Mouse (Mus musculus): ENCODE results near the gene Usf1. TPM values are rescaled to one million over a fixed set of nuclear protein-coding genes. Genes with fewer than 3 reads are reported as not detected.

The Usf1 gene
- 10 to 100 TPM; 41.0 to 43.1 TPM for polyA plus RNA-seq (2017; shearing (Covaris generic))

- ATAC-seq, result peak; percentile 89
Measured at GRCm38 (mm10) chr1:171410947-171411484, at the start of gene Usf1. Gene Usf1 (plus strand): TSS chr1:171411313.

- no peak for ATAC-seq
Measured at GRCm38 (mm10) chr1:171365934-171366333, 45.2 kb upstream of the Usf1 start.

- no peak for ATAC-seq
Measured at GRCm38 (mm10) chr1:171369845-171370556, 41.1 kb upstream of the Usf1 start, which contains the start of gene Nectin4. Gene Nectin4 (plus strand): TSS chr1:171370099.

- ATAC-seq, result no peak
Measured at GRCm38 (mm10) chr1:171372880-171373279, 38.2 kb upstream of the Usf1 start.

- no peak for ATAC-seq
Measured at GRCm38 (mm10) chr1:171373946-171374345, 37.2 kb upstream of the Usf1 start.

- ATAC-seq, result no peak
Measured at GRCm38 (mm10) chr1:171375646-171376097, 35.4 kb upstream of the Usf1 start.

- ATAC-seq, result no peak
Measured at GRCm38 (mm10) chr1:171378298-171378697, 32.8 kb upstream of the Usf1 start.

GRCm38 (mm10) chr1:171379935-171380599, 31.0 kb upstream of the Usf1 start:
- ATAC-seq, result peak; percentile 95

GRCm38 (mm10) chr1:171382096-171382620, 29.0 kb upstream of the Usf1 start:
- no peak for ATAC-seq

GRCm38 (mm10) chr1:171384361-171384760, 26.8 kb upstream of the Usf1 start:
- ATAC-seq, result no peak

- no peak for ATAC-seq
Measured at GRCm38 (mm10) chr1:171385171-171385570, 25.9 kb upstream of the Usf1 start.

- ATAC-seq, result no peak
Measured at GRCm38 (mm10) chr1:171387099-171387498, 24.0 kb upstream of the Usf1 start.

GRCm38 (mm10) chr1:171388376-171389102, 22.6 kb upstream of the Usf1 start, which contains the start of gene Arhgap30:
Gene Arhgap30 (plus strand): TSS chr1:171388954.
- ATAC-seq, result peak; percentile 90

GRCm38 (mm10) chr1:171390101-171390500, 21.0 kb upstream of the Usf1 start:
- ATAC-seq, result peak; percentile 69

- ATAC-seq, result no peak
Measured at GRCm38 (mm10) chr1:171401821-171402220, 9.3 kb upstream of the Usf1 start.

- no peak for ATAC-seq
Measured at GRCm38 (mm10) chr1:171402991-171403390, 8.1 kb upstream of the Usf1 start.

- ATAC-seq, result no peak
Measured at GRCm38 (mm10) chr1:171407263-171407662, 3.9 kb upstream of the Usf1 start.

GRCm38 (mm10) chr1:171410231-171410630, 882 bp upstream of the Usf1 start:
- no peak for ATAC-seq

GRCm38 (mm10) chr1:171411492-171411941, 404 bp downstream of the Usf1 start:
- ATAC-seq, result peak; percentile 21

GRCm38 (mm10) chr1:171412001-171412441, 908 bp downstream of the Usf1 start:
- peak; percentile 30 for ATAC-seq

- no peak for ATAC-seq
Measured at GRCm38 (mm10) chr1:171412446-171412845, 1.3 kb downstream of the Usf1 start.

GRCm38 (mm10) chr1:171413608-171414007, 2.5 kb downstream of the Usf1 start:
- ATAC-seq, result no peak
